Comparison of ENCODE assay signal across 15 mouse cellular contexts in the genomic region with DNA sequence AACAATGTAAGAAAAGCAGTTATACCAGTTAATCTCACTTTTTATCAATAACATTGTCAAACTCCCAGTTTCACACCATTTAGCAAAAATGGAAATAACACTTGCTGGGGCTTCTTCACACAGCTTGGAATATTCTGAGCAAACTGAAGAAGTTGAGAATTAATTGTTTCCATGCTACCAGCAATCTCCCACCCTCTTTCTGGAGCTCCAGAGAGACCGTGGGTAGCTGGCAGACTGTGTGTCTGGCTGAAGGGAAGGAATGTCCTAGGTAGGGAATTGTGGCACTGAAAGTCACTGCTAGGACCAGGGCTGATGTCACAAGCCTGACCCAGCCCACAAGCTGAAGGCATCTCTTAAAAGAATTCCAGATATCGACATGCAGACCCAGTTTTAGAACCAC. TPM values are rescaled to one million over a fixed set of nuclear protein-coding genes. Genes with fewer than 3 reads are reported as not detected.
DNase-seq lines count a peak whose midpoint lies in the region.
"Had no signal": no experiment of that assay in that cellular context is flagged by ENCODE, and none has a peak within 500 bp of the region (broad histone marks: within the 10 kb centered on the region; RNA-seq: fewer than 3 reads in every experiment).

No protein-coding gene starts in this region.

- DNase-seq in right cerebral cortex, adult 18-20 months: peak; percentile 21
- DNase-seq in right cerebral cortex, postnatal 14 days: no peak
- peak; percentile 18 for DNase-seq in right cerebral cortex, postnatal 25 days
- DNase-seq in right cerebral cortex, postnatal 4 days: no peak
- no peak for DNase-seq in left cerebral cortex, postnatal 10 days (ENCODE audit: extremely low spot score in 1 of 2, low spot score in 2 of 2)
- DNase-seq: adrenal gland, adult 2 months; adrenal gland, postnatal 10 days; adrenal gland, postnatal 25 days; cerebellum, adult 11-12 months; cerebellum, adult 2 months; cerebellum, adult 9-10 months; cerebellum, postnatal 10 days; cerebellum, postnatal 25 days; forebrain, postnatal 0 days had no signal

- intact Hi-C loops in left cerebral cortex, postnatal 10 days (cut with DNase I): no loop called here

RNA-seq across cellular contexts. Expression of a gene that starts 53.3 kb away (rescaled TPM):
- total RNA-seq in left cerebral cortex, postnatal 10 days (2021): 10 to 100 TPM; 18.9 to 22.1 TPM
- total RNA-seq: MEL had no signal

Comparison
In these comparisons a context has a peak if more than half of its experiments do, and no peak if none do; other contexts are left out.
1. DNase-seq: peak in right cerebral cortex, adult 18-20 months (single experiment) and right cerebral cortex, postnatal 25 days (single experiment); none in right cerebral cortex, postnatal 14 days (single experiment), right cerebral cortex, postnatal 4 days (single experiment) and left cerebral cortex, postnatal 10 days (0 of 2).